Mouse (Mus musculus): ENCODE data around the gene Ccser2.

The Ccser2 gene

GRCm38 (mm10) chr14:36937080-36937878 is 31.3 kb downstream of the Ccser2 start:
- no peak for DNase-seq

GRCm38 (mm10) chr14:36932638-36933382 is 35.8 kb downstream of the Ccser2 start:
- no peak for DNase-seq

GRCm38 (mm10) chr14:36932038-36932437 is 36.5 kb downstream of the Ccser2 start:
- no peak for DNase-seq

- DNase-seq = no peak
These were observed 45.2 kb downstream of the Ccser2 start for GRCm38 (mm10) chr14:36923383-36923782.

GRCm38 (mm10) chr14:36921346-36922049 is 47.1 kb downstream of the Ccser2 start:
- DNase-seq = no peak

- no peak for DNase-seq
These were observed 48.7 kb downstream of the Ccser2 start for GRCm38 (mm10) chr14:36919886-36920285.

GRCm38 (mm10) chr14:36919146-36919545 is 49.4 kb downstream of the Ccser2 start:
- DNase-seq = peak; percentile 99

- DNase-seq = no peak
These were observed 53.4 kb downstream of the Ccser2 start for GRCm38 (mm10) chr14:36915203-36915602.

GRCm38 (mm10) chr14:36914473-36915005 is 54.0 kb downstream of the Ccser2 start:
- DNase-seq = no peak

- no peak for DNase-seq
These were observed 56.8 kb downstream of the Ccser2 start for GRCm38 (mm10) chr14:36911738-36912137.

GRCm38 (mm10) chr14:36905809-36906522 is 62.6 kb downstream of the Ccser2 start:
- DNase-seq = no peak

- DNase-seq = no peak
These were observed 64.4 kb downstream of the Ccser2 start for GRCm38 (mm10) chr14:36904206-36904605.

- DNase-seq = no peak
These were observed 67.7 kb downstream of the Ccser2 start for GRCm38 (mm10) chr14:36900883-36901282.

GRCm38 (mm10) chr14:36894701-36895100 is 73.9 kb downstream of the Ccser2 start:
- no peak for DNase-seq

GRCm38 (mm10) chr14:36892762-36893358 is 75.7 kb downstream of the Ccser2 start:
- DNase-seq = no peak

- DNase-seq = peak; percentile 87
These were observed 78.4 kb downstream of the Ccser2 start for GRCm38 (mm10) chr14:36890130-36890529.

GRCm38 (mm10) chr14:36885680-36886079 is 82.9 kb downstream of the Ccser2 start:
- peak; percentile 65 for DNase-seq

- DNase-seq = peak; percentile 39
These were observed 83.5 kb downstream of the Ccser2 start for GRCm38 (mm10) chr14:36885117-36885516.

- DNase-seq = peak; percentile 75
These were observed 85.0 kb downstream of the Ccser2 start for GRCm38 (mm10) chr14:36883576-36883975.

- DNase-seq = peak; percentile 75
These were observed 98.3 kb downstream of the Ccser2 start for GRCm38 (mm10) chr14:36870257-36870656.

- peak; percentile 33 for DNase-seq
These were observed 99.7 kb downstream of the Ccser2 start for GRCm38 (mm10) chr14:36868769-36869362.

Measured in heart, adult 11 months (tissue).